Mouse (Mus musculus): ENCODE results near the gene Prom2. TPM values are rescaled to one million over a fixed set of nuclear protein-coding genes. Genes with fewer than 3 reads are reported as not detected.

Prom2 gene
- 0.07 and 0.09 TPM in 2 replicates for polyA plus RNA-seq (2012; rRNA removed)

GRCm38 (mm10) chr2:127541185-127541584 lies at the start of gene Prom2:
Gene Prom2 (minus strand): TSS chr2:127541467.

GRCm38 (mm10) chr2:127586694-127587513 lies 45.6 kb upstream of the Prom2 start, which contains the start of the genes Zfp661 and Mrps5:
Gene Zfp661 (minus strand): TSS chr2:127587094.
Gene Mrps5 (plus strand): TSS chr2:127587222.

GRCm38 (mm10) chr2:127522006-127522441 lies 19.2 kb downstream of the Prom2 start, which contains the start of gene Kcnip3:
Gene Kcnip3 (minus strand): TSS chr2:127522094.

Other genes with a start within 250 kb of the Prom2 start
- gene Dusp2, start 205.3 kb downstream of the Prom2 start, polyA plus RNA-seq (2012; rRNA removed), result 9.7 and 10.0 TPM in 2 replicates
- gene Astl, start 202.8 kb downstream of the Prom2 start, polyA plus RNA-seq (2012; rRNA removed), result 0.03 TPM in 1 of 2 replicates, not detected in the other
- 0.40 TPM in 2 replicates for gene Adra2b, start 178.3 kb downstream of the Prom2 start, polyA plus RNA-seq (2012; rRNA removed)
- 0.13 and 0.16 TPM in 2 replicates for gene Gpat2, start 116.3 kb downstream of the Prom2 start, polyA plus RNA-seq (2012; rRNA removed)
- 23.8 and 24.5 TPM in 2 replicates for gene Fahd2a, start 96.9 kb downstream of the Prom2 start, polyA plus RNA-seq (2012; rRNA removed)
- 20.9 and 21.6 TPM in 2 replicates for gene Kcnip3, start 19.4 kb downstream of the Prom2 start, polyA plus RNA-seq (2012; rRNA removed)
- gene Zfp661, start 45.6 kb upstream of the Prom2 start, polyA plus RNA-seq (2012; rRNA removed), result 9.5 and 10.1 TPM in 2 replicates
- 157 and 158 TPM in 2 replicates for gene Mrps5, start 45.8 kb upstream of the Prom2 start, polyA plus RNA-seq (2012; rRNA removed)
- gene Mal, start 115.2 kb upstream of the Prom2 start, polyA plus RNA-seq (2012; rRNA removed), result 2.3 and 9.8 TPM in 2 replicates
- 1.2 TPM in 2 replicates for gene Mall, start 188.5 kb upstream of the Prom2 start, polyA plus RNA-seq (2012; rRNA removed)
- gene Nphp1, start 247.4 kb upstream of the Prom2 start, polyA plus RNA-seq (2012; rRNA removed), result 16.1 and 19.4 TPM in 2 replicates

All from central nervous system, embryonic 18 days (tissue).